Mouse (Mus musculus) spleen, adult 12 weeks (tissue): Measurements from ENCODE around the gene Cyp2a4.
"Not testable (repeated sequence)": the region's sequence is repeated elsewhere in the genome, so short reads cannot be mapped to it uniquely, and the experiment has no call there.

ENCODE experiments used
- DNase-seq: peaks from one replicate; pipeline ENCODE4 v3.0.0; 2022; ENCODE audit warnings: low spot score

The Cyp2a4 gene

GRCm38 (mm10) chr7:26306926-26307325, at the start of gene Cyp2a4:
Cyp2a4 (plus strand) TSS chr7:26307169.
- DNase-seq: not testable (repeated sequence)

GRCm38 (mm10) chr7:26260034-26260433, 46.9 kb upstream of the Cyp2a4 start, which contains the start of gene Vmn1r184:
Vmn1r184 (plus strand) TSS chr7:26260334.
- not testable (repeated sequence) for DNase-seq

GRCm38 (mm10) chr7:26303429-26304166, 3.4 kb upstream of the Cyp2a4 start:
- not testable (repeated sequence) for DNase-seq

- DNase-seq: not testable (repeated sequence)
These were observed 4.8 kb downstream of the Cyp2a4 start for GRCm38 (mm10) chr7:26311786-26312185.

- DNase-seq: not testable (repeated sequence)
These were observed 8.2 kb downstream of the Cyp2a4 start for GRCm38 (mm10) chr7:26315194-26315593.

- not testable (repeated sequence) for DNase-seq
These were observed 8.8 kb downstream of the Cyp2a4 start for GRCm38 (mm10) chr7:26315809-26316208.

- not testable (repeated sequence) for DNase-seq
These were observed 13.4 kb downstream of the Cyp2a4 start for GRCm38 (mm10) chr7:26320361-26320760.

GRCm38 (mm10) chr7:26350177-26350576, 43.2 kb downstream of the Cyp2a4 start:
- DNase-seq: not testable (repeated sequence)

GRCm38 (mm10) chr7:26352258-26352657, 45.3 kb downstream of the Cyp2a4 start:
- DNase-seq: not testable (repeated sequence)

- not testable (repeated sequence) for DNase-seq
These were observed 49.8 kb downstream of the Cyp2a4 start for GRCm38 (mm10) chr7:26356719-26357118.
